Mouse (Mus musculus) heart, postnatal 0 days (tissue): ENCODE measurements around the gene Scrn3. TPM values are rescaled to one million over a fixed set of nuclear protein-coding genes. Genes with fewer than 3 reads are reported as not detected.

Experiments used
- ATAC-seq: fragments of 200-750 bp; cut with Nextera tagmentation; 2 replicates; pipeline ENCODE4 v1.8.0; 2017; ENCODE audit warnings: low read depth, moderate number of reproducible peaks, moderate library complexity; ENCODE audit not compliant: insufficient read depth
- DNase-seq: peaks from one replicate; pipeline ENCODE4 v3.0.0-alpha.2; 2016; ENCODE audit warnings: low spot score
- H3K27ac ChIP-seq: fragments of 300-500 bp; sonication (generic); 2 replicates; pipeline ENCODE4 v1.5.1; 2014; ENCODE audit warnings: low read depth, mild to moderate bottlenecking
- H3K27me3 ChIP-seq: fragments of 300-500 bp; sonication (generic); 2 replicates; pipeline ENCODE4 v1.6.1; 2014; ENCODE audit warnings: low read length, mixed read lengths; ENCODE audit not compliant: control insufficient read depth, insufficient read depth
- H3K36me3 ChIP-seq: fragments of 300-500 bp; sonication (generic); replicated peaks from 2 replicates; pipeline ENCODE4 v1.6.1; 2014; ENCODE audit warnings: low read length, mixed read lengths; ENCODE audit not compliant: control insufficient read depth, insufficient read depth
- H3K4me1 ChIP-seq: fragments of 300-500 bp; sonication (generic); 2 replicates; pipeline ENCODE4 v1.6.1; 2014; ENCODE audit warnings: antibody characterized with exemption; ENCODE audit not compliant: control insufficient read depth, insufficient read depth
- H3K4me2 ChIP-seq: fragments of 300-500 bp; sonication (generic); 2 replicates; pipeline ENCODE4 v1.6.1; 2014; ENCODE audit warnings: low read depth, mild to moderate bottlenecking, low read length, moderate library complexity
- H3K4me3 ChIP-seq: fragments of 300-500 bp; sonication (generic); 2 replicates; pipeline ENCODE4 v1.5.1; 2014; ENCODE audit warnings: low read depth, low read length
- H3K9ac ChIP-seq: fragments of 300-500 bp; sonication (generic); replicated peaks from 2 replicates; pipeline ENCODE4 v1.6.1; 2014; ENCODE audit warnings: low read depth, low read length, mixed read lengths
- H3K9me3 ChIP-seq: fragments of 300-500 bp; sonication (generic); replicated peaks from 2 replicates; pipeline ENCODE4 v1.6.1; 2016; ENCODE audit warnings: low read length; ENCODE audit not compliant: control insufficient read depth
- CTCF ChIP-seq: IDR thresholded peaks from 2 replicates; pipeline ENCODE4 v1.5.1; 2016; ENCODE audit warnings: antibody characterized with exemption, control low read depth, low read depth
- EP300 ChIP-seq: IDR thresholded peaks from 2 replicates; pipeline ENCODE4 v1.6.1; 2016; ENCODE audit warnings: antibody characterized with exemption, low read depth
- WGBS: fragments of 180-500 bp; shearing (Covaris S2); extraction: QIAGEN DNeasy Blood & Tissue Kit; methylation state at CpG from one replicate; pipeline ENCODE4 v1.1.7; 2014; 5-methylcytosine and 5-hydroxymethylcytosine counted together
- polyA plus RNA-seq: library from polyadenylated mRNA; unstranded; fragments of >200 nt; fragmentation: Nextera tagmentation; extraction: Ambion mirVana; gene quantifications from 2 replicates; pipeline ENCODE4 v1.2.1, GENCODE M21; 2015
- total RNA-seq: library from RNA; depleted of rRNA; stranded (reverse); fragments of >200 nt; gene quantifications from 2 replicates; pipeline ENCODE4 v1.2.3, GENCODE M21; 2014; ENCODE audit warnings: low replicate concordance; rRNA removed

Gene Scrn3
- total RNA-seq, result 10.5 and 16.3 TPM in 2 replicates
- polyA plus RNA-seq, result 13.5 and 13.8 TPM in 2 replicates

DNA sequence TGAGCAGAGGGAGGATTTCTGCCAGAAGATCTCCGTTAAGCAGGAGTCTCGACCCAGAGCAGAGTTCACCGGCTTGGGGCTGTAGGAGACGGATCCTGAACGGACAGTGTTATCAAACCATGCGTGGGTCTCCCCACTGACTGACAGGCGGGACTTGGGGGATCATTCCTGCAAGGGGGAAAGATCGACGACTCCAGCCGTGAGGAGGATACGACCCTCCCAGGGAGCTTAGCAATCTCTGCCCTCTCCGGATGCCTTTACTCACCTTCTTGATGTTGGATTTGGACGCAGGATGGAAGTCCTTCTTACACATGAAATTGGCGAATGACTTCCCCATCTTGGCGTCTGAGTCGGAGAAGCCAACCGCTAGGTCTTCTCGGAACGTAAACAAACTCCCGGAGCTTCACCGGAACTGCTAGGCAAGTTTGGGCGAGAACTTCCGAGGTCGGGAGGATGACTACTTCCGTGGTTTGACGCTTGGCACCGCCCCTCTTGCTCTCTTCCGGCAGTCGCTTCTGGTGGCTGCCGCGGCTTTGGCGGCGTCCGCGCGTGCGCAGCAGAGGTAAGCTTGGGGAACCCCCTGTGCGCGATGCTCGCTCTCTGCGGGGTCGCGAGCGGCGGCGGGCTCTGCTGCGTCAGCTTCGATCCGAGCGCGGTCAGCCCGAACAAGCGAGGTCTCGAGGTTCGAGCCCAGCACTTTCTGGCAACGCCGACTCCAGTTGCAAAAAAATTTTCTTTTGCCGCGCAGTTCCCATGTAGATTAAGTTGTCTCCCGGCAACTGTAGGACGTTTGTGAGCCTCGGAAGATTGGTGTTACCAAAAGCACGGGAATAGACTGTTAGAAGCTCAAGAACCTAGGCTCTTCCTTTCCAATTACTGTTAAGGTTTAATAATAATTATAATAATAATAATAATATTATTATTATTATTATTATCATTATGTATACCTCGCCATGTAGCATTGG lies at the start of gene Scrn3, which contains the start of gene Cir1:
Gene Scrn3, plus strand, starts transcription at position 450 of the 965 bp plus-strand sequence.
Gene Cir1, minus strand, starts transcription at position 550 of the 965 bp plus-strand sequence.
- ATAC-seq, result peak; percentile 97
- TF ChIP-seq EP300 (no peak; the same call in 1 of the 2 replicates), CTCF (no peak)
- DNase-seq, result peak; percentile 99
- Histone ChIP-seq H3K27me3 (no peaks in the 10 kb centered on the region), H3K4me1 (peaks cover 12% of the 10 kb centered on the region), H3K4me3 (peak within 1 kb of the TSS; percentile 90), H3K36me3 (peaks cover 14% of the 10 kb centered on the region), H3K27ac (peak within 1 kb of the TSS; percentile 91), H3K4me2 (peak within 1 kb of the TSS; percentile 73), H3K9ac (peak within 1 kb of the TSS; percentile 83), H3K9me3 (no peaks in the 10 kb centered on the region)
- under 1% methylated on average over 64 of the region's 64 CpGs for WGBS

GRCm38 (mm10) chr2:73263172-73263765 lies 49.1 kb upstream of the Scrn3 start:
- H3K4me2 ChIP-seq, result peak overlapping the region; percentile 63
- H3K36me3 ChIP-seq, result no peaks in the 10 kb centered on the region
- TF ChIP-seq CTCF, result no peak
- TF ChIP-seq EP300, result no peak
- DNase-seq (no peak), ATAC-seq (no peak)
- WGBS, result 21% methylated on average over 16 of the region's 16 CpGs
- peak overlapping the region; percentile 40 for H3K4me3 ChIP-seq
- peaks cover 65% of the 10 kb centered on the region for H3K27me3 ChIP-seq
- H3K9me3 ChIP-seq, result 0 out of 2 replicates have a peak, but pooled peaks cover 4% of the 10 kb centered on the region
- H3K9ac ChIP-seq, result no peak overlapping the region
- H3K27ac ChIP-seq, result no peak overlapping the region
- no peaks in the 10 kb centered on the region for H3K4me1 ChIP-seq

GRCm38 (mm10) chr2:73263794-73264610 lies 48.4 kb upstream of the Scrn3 start:
- no peak for TF ChIP-seq CTCF
- no peak for TF ChIP-seq EP300
- H3K4me2 ChIP-seq, result peak overlapping the region; percentile 63
- H3K4me1 ChIP-seq, result no peaks in the 10 kb centered on the region
- no peaks in the 10 kb centered on the region for H3K36me3 ChIP-seq
- peaks cover 72% of the 10 kb centered on the region for H3K27me3 ChIP-seq
- ATAC-seq (no peak), DNase-seq (no peak)
- H3K9me3 ChIP-seq, result 0 out of 2 replicates have a peak, but pooled peaks cover 4% of the 10 kb centered on the region
- H3K9ac ChIP-seq, result no peak overlapping the region
- no peak overlapping the region for H3K27ac ChIP-seq
- peak overlapping the region; percentile 40 for H3K4me3 ChIP-seq
- 2% methylated on average over 38 of the region's 38 CpGs for WGBS

- H3K36me3 ChIP-seq, result no peaks in the 10 kb centered on the region
- DNase-seq (no peak), ATAC-seq (no peak)
- 8% methylated on average over 11 of the region's 11 CpGs for WGBS
- H3K4me1 ChIP-seq, result no peaks in the 10 kb centered on the region
- peaks cover 77% of the 10 kb centered on the region for H3K27me3 ChIP-seq
- TF ChIP-seq CTCF (no peak), EP300 (no peak)
- no peak overlapping the region for H3K27ac ChIP-seq
- 0 out of 2 replicates have a peak, but pooled peaks cover 4% of the 10 kb centered on the region for H3K9me3 ChIP-seq
- H3K4me2 ChIP-seq, result peak overlapping the region; percentile 63
- H3K9ac ChIP-seq, result no peak overlapping the region
- H3K4me3 ChIP-seq, result peak overlapping the region; percentile 40
These were observed 47.7 kb upstream of the Scrn3 start for GRCm38 (mm10) chr2:73264611-73265195.
